Mouse (Mus musculus) bone marrow macrophage, adult 2 months (primary cell): ENCODE data around the gene Tctex1d4.

ENCODE experiments used
- CTCF ChIP-seq: IDR thresholded peaks from 2 replicates; pipeline ENCODE4 v1.5.1; 2012; ENCODE audit warnings: low read depth, mild to moderate bottlenecking, low read length, moderate library complexity
- POLR2A ChIP-seq: IDR thresholded peaks from 2 replicates; pipeline ENCODE4 v1.6.1; 2012; ENCODE audit warnings: mild to moderate bottlenecking, low read depth, low read length, borderline replicate concordance

DNA sequence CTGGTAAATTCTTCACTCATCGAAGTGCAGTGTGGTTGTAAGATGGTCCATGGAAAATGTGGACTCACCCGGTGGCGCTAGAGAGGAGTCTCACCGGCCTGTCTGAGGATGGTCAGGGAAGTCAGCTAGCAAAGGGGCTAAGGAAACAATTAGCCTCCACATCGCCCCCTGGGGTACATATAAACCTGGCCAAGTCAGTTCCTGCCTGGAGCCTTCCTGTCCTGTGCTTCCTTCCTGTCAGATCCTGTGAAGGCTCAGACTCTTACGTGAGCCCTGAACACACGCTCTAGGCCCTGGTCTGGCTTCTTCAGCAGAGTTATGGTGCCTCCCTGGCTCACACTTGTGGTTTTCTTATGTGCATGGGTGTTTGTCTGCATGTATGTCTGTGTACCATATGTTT is 25.4 kb upstream of the Tctex1d4 start:
- TF ChIP-seq CTCF (no peak), POLR2A (no peak)
